Mouse (Mus musculus) myocyte (in vitro differentiated cells): ENCODE measurements around the gene Nudt14.

Experiments used
- CEBPB ChIP-seq: IDR thresholded peaks from 2 replicates; pipeline ENCODE4 v1.6.1; 2011; ENCODE audit warnings: mild to moderate bottlenecking, moderate library complexity; ENCODE audit not compliant: poor library complexity, insufficient read depth, severe bottlenecking
- E2F4 ChIP-seq: IDR thresholded peaks from one replicate; pipeline ENCODE4 v1.6.1; 2011; ENCODE audit warnings: mild to moderate bottlenecking, control low read depth, moderate library complexity; ENCODE audit not compliant: insufficient read depth
- MAX ChIP-seq: IDR thresholded peaks from one replicate; pipeline ENCODE4 v1.6.1; 2011; ENCODE audit warnings: low read depth, mild to moderate bottlenecking, control low read depth
- MYOD1 ChIP-seq, 3 experiments: IDR thresholded peaks; one replicate each; pipeline ENCODE4 v1.6.1; 2011; ENCODE audit warnings: control low read depth in 2 of 3, low read depth in 2 of 3, mild to moderate bottlenecking in 2 of 3, moderate library complexity in 1 of 3; ENCODE audit not compliant: insufficient read length in 2 of 3, control insufficient read depth in 1 of 3
- MYOG ChIP-seq, 3 experiments: IDR thresholded peaks; one replicate each; pipeline ENCODE4 v1.6.1; 2011; ENCODE audit warnings: control low read depth in 2 of 3, low read depth in 2 of 3, mild to moderate bottlenecking in 2 of 3; ENCODE audit not compliant: insufficient read length in 2 of 3, control insufficient read depth in 1 of 3, insufficient read depth in 1 of 3
- POLR2A ChIP-seq: IDR thresholded peaks from one replicate; pipeline ENCODE4 v1.6.1; 2011; ENCODE audit warnings: low read depth, mild to moderate bottlenecking, control low read depth, moderate library complexity; ENCODE audit not compliant: insufficient read length
- POLR2AphosphoS2 ChIP-seq: IDR thresholded peaks from one replicate; pipeline ENCODE4 v1.6.1; 2011; ENCODE audit warnings: low read depth, control low read depth; ENCODE audit not compliant: insufficient read length
- TCF12 ChIP-seq: IDR thresholded peaks from one replicate; pipeline ENCODE4 v1.6.1; 2011; ENCODE audit warnings: mild to moderate bottlenecking, control low read depth; ENCODE audit not compliant: poor library complexity, insufficient read depth, severe bottlenecking
- TCF3 ChIP-seq: IDR thresholded peaks from one replicate; pipeline ENCODE4 v1.6.1; 2011; ENCODE audit warnings: low read depth, control low read depth; ENCODE audit not compliant: insufficient read length
- USF1 ChIP-seq: IDR thresholded peaks from one replicate; pipeline ENCODE4 v1.6.1; 2011; ENCODE audit warnings: low read depth, mild to moderate bottlenecking, control low read depth, moderate library complexity

- no peak for TF ChIP-seq POLR2A
- TF ChIP-seq USF1: no peak
- TF ChIP-seq MAX: no peak
- TF ChIP-seq TCF12: no peak
- TF ChIP-seq MYOD1 (IDR thresholded peaks at IDR 0.05; ENCODE audit: control insufficient read depth in 1 of 3, insufficient read length in 2 of 3, low read depth in 2 of 3): no peak
- no peak for TF ChIP-seq E2F4
- peak; percentile 47 for TF ChIP-seq POLR2AphosphoS2
- TF ChIP-seq MYOG (IDR thresholded peaks at IDR 0.05; ENCODE audit: control insufficient read depth in 1 of 3, insufficient read depth in 1 of 3, insufficient read length in 2 of 3, low read depth in 2 of 3): no peak
- TF ChIP-seq TCF3: no peak
- no peak for TF ChIP-seq CEBPB
These were observed 13.9 kb upstream of the Nudt14 start for GRCm38 (mm10) chr12:112955800-112956199.
